Mouse (Mus musculus) forebrain, embryonic 11.5 days (tissue): ENCODE data around the gene Dennd5a. TPM values are rescaled to one million over a fixed set of nuclear protein-coding genes. Genes with fewer than 3 reads are reported as not detected.
"Not testable (repeated sequence)": the region's sequence is repeated elsewhere in the genome, so short reads cannot be mapped to it uniquely, and the experiment has no call there.

Experiments
- ATAC-seq: fragments of 200-750 bp; cut with Nextera tagmentation; replicated peaks from 2 replicates; pipeline ENCODE4 v1.8.0; 2017; ENCODE audit warnings: moderate TSS enrichment; ENCODE audit not compliant: low FRiP score
- DNase-seq: peaks from one replicate; pipeline ENCODE4 v3.0.0-alpha.2; 2017; ENCODE audit warnings: low spot score
- H3K27ac ChIP-seq: fragments of 300-500 bp; sonication (generic); 2 replicates; pipeline ENCODE4 v1.5.1; 2014; ENCODE audit warnings: low read depth, low read length
- H3K27me3 ChIP-seq: fragments of 300-500 bp; sonication (generic); 2 replicates; pipeline ENCODE4 v1.6.1; 2014; ENCODE audit warnings: mild to moderate bottlenecking, low read length, mixed read lengths; ENCODE audit not compliant: control insufficient read depth, insufficient read depth
- H3K36me3 ChIP-seq: fragments of 300-500 bp; sonication (generic); 2 replicates; pipeline ENCODE4 v1.6.1; 2014; ENCODE audit warnings: mild to moderate bottlenecking, low read length, moderate library complexity, mixed read lengths; ENCODE audit not compliant: control insufficient read depth, insufficient read depth
- H3K4me1 ChIP-seq: fragments of 300-500 bp; sonication (generic); replicated peaks from 2 replicates; pipeline ENCODE4 v1.6.1; 2014; ENCODE audit warnings: low read length, mixed read lengths; ENCODE audit not compliant: control insufficient read depth, insufficient read depth
- H3K4me2 ChIP-seq: fragments of 300-500 bp; sonication (generic); 2 replicates; pipeline ENCODE4 v1.6.1; 2014; ENCODE audit warnings: low read depth, mild to moderate bottlenecking, low read length, moderate library complexity, mixed read lengths; ENCODE audit not compliant: severe bottlenecking
- H3K4me3 ChIP-seq: fragments of 300-500 bp; sonication (generic); 2 replicates; pipeline ENCODE4 v1.5.1; 2014; ENCODE audit warnings: low read depth, low read length
- H3K9ac ChIP-seq: fragments of 300-500 bp; sonication (generic); 2 replicates; pipeline ENCODE4 v1.6.1; 2014; ENCODE audit warnings: low read length
- H3K9me3 ChIP-seq: fragments of 300-500 bp; sonication (generic); 2 replicates; pipeline ENCODE4 v1.6.1; 2016; ENCODE audit warnings: low read length, mixed read lengths; ENCODE audit not compliant: control insufficient read depth
- WGBS: fragments of 180-500 bp; shearing (Covaris S2); extraction: QIAGEN DNeasy Blood & Tissue Kit; methylation state at CpG from one replicate; pipeline ENCODE4 v1.1.7; 2014; 5-methylcytosine and 5-hydroxymethylcytosine counted together
- polyA plus RNA-seq: library from polyadenylated mRNA; unstranded; fragments of >200 nt; fragmentation: Nextera tagmentation; extraction: Ambion mirVana; gene quantifications from 2 replicates; pipeline ENCODE4 v1.2.1, GENCODE M21; 2014

Dennd5a gene
- polyA plus RNA-seq, 1 experiment from 2014 or later: 55.9 TPM

- no peaks in the 10 kb centered on the region for H3K4me1 ChIP-seq
- no peaks in the 10 kb centered on the region for H3K36me3 ChIP-seq
- 72% methylated on average over 2 of the region's 2 CpGs for WGBS
- no peak for ATAC-seq
- H3K4me2 ChIP-seq: no peak overlapping the region
- no peak overlapping the region for H3K9ac ChIP-seq
- H3K9me3 ChIP-seq: no peaks in the 10 kb centered on the region
- H3K27ac ChIP-seq: no peak overlapping the region
- DNase-seq: no peak
- H3K27me3 ChIP-seq: no peaks in the 10 kb centered on the region
- no peak overlapping the region for H3K4me3 ChIP-seq
Observed at GRCm38 (mm10) chr7:109993157-109993959, 33.1 kb upstream of the Dennd5a start.

GRCm38 (mm10) chr7:109991286-109991685 lies 31.0 kb upstream of the Dennd5a start:
- no peak for ATAC-seq
- no peaks in the 10 kb centered on the region for H3K27me3 ChIP-seq
- DNase-seq: no peak
- WGBS: 90% methylated on average over 1 of the region's 1 CpGs
- no peak overlapping the region for H3K27ac ChIP-seq
- H3K4me2 ChIP-seq: no peak overlapping the region
- H3K9ac ChIP-seq: no peak overlapping the region
- no peaks in the 10 kb centered on the region for H3K36me3 ChIP-seq
- H3K4me1 ChIP-seq: no peaks in the 10 kb centered on the region
- no peaks in the 10 kb centered on the region for H3K9me3 ChIP-seq
- H3K4me3 ChIP-seq: no peak overlapping the region

DNA sequence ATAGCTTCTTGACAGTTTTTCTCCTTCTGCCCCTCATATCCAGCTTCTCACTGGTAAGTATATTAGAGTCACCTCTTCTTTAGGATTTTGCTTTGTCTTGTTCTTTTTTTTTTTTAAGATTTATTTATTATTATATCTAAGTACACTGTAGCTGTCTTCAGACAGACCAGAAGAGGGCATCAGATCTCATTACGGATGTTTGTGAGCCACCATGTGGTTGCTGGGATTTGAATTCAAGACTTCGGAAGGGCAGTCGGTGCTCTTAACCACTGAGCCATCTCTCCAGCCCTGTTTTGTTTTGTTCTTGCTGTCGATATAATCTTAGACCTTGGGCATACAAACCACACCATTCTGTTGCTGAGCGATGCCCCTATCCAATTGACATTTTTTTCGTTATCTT lies 26.5 kb upstream of the Dennd5a start, which contains the start of gene Tmem41b:
TSS of gene Tmem41b (minus strand) at position 155 of the 400 bp plus-strand sequence.
- not testable (repeated sequence) for H3K27me3 ChIP-seq, H3K4me1 ChIP-seq, H3K9me3 ChIP-seq, H3K36me3 ChIP-seq, ATAC-seq, DNase-seq
- H3K4me3 ChIP-seq: peak within 1 kb of the TSS; percentile 60
- peak within 1 kb of the TSS; percentile 70 for H3K9ac ChIP-seq
- H3K4me2 ChIP-seq: peak within 1 kb of the TSS; percentile 74
- 47% methylated on average over 6 of the region's 6 CpGs for WGBS
- peak within 1 kb of the TSS; percentile 82 for H3K27ac ChIP-seq

DNA sequence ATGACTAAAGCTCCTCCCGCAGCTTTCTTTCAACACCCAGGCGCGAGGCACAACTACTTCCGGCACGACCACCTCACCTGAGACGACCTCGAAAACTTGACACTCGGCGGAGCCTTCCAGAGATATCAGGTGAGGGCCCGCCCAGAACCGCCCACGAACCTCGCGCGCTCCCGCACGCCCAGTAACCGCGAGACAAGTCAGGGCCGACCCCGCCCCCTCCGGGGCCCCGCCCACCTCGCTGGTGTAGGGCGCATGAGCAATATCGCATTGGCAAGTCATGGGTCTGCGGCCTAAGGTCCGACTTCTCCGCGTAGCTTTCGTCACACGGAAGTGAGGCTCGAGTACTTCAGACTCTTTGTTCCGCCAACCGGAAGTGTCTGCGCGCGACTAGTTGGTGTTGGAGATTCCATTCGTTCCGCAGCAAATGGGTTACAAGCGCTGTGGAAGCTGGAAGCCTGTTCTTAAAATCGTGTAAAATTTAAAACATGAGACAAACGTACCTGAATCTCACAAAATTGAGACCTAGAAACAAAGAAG lies 25.9 kb upstream of the Dennd5a start:
- under 1% methylated on average over 43 of the region's 43 CpGs for WGBS
- Histone ChIP-seq H3K27me3 (no peaks in the 10 kb centered on the region), H3K4me1 (no peaks in the 10 kb centered on the region), H3K27ac (peak overlapping the region; percentile 82), H3K4me3 (peak overlapping the region; percentile 60), H3K9me3 (no peaks in the 10 kb centered on the region), H3K36me3 (no peaks in the 10 kb centered on the region; the same call in 1 of the 2 replicates), H3K9ac (peak overlapping the region; percentile 70), H3K4me2 (peak overlapping the region; percentile 74)
- DNase-seq (peak; percentile 100), ATAC-seq (peak; percentile 99)

GRCm38 (mm10) chr7:109985661-109986132 lies 25.4 kb upstream of the Dennd5a start:
- Histone ChIP-seq H3K4me2 (peak overlapping the region; percentile 74), H3K9me3 (no peaks in the 10 kb centered on the region), H3K9ac (peak overlapping the region; percentile 70), H3K36me3 (no peaks in the 10 kb centered on the region; the same call in 1 of the 2 replicates), H3K27ac (no peak overlapping the region), H3K4me3 (peak overlapping the region; percentile 60), H3K4me1 (no peaks in the 10 kb centered on the region), H3K27me3 (no peaks in the 10 kb centered on the region)
- DNase-seq (no peak), ATAC-seq (no peak; the same call in 1 of the 2 replicates)
- under 1% methylated on average over 27 of the region's 27 CpGs for WGBS

DNA sequence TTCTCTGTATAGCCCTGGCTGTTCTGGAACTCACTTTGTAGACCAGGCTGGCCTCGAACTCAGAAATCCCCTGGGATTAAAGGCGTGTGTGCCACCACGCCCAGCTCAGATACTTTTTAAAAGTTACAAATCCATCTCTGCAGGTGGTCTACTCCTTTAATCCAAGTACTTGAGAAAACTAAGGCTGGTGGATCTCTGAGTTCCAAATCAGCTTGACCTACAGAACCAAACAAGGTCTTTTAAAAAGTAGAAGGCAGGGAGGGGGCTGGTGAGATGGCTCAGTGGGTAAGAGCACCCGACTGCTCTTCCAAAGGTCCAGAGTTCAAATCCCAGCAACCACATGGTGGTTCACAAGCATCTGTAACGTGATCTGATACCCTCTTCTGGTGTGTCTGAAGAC lies 24.3 kb upstream of the Dennd5a start:
- not testable (repeated sequence) for H3K4me1 ChIP-seq, H3K36me3 ChIP-seq, H3K27me3 ChIP-seq, H3K27ac ChIP-seq, H3K4me3 ChIP-seq, ATAC-seq, H3K4me2 ChIP-seq, DNase-seq, H3K9ac ChIP-seq, H3K9me3 ChIP-seq
- 76% methylated on average over 5 of the region's 5 CpGs for WGBS

- H3K27me3 ChIP-seq, H3K27ac ChIP-seq, H3K9ac ChIP-seq, H3K9me3 ChIP-seq, DNase-seq, H3K4me2 ChIP-seq, ATAC-seq, H3K4me3 ChIP-seq, H3K36me3 ChIP-seq, H3K4me1 ChIP-seq: not testable (repeated sequence)
- WGBS: 68% methylated on average over 5 of the region's 5 CpGs
Observed at GRCm38 (mm10) chr7:109977131-109977530, 16.9 kb upstream of the Dennd5a start.

- DNase-seq: no peak
- ATAC-seq: no peak
- H3K27me3 ChIP-seq: no peaks in the 10 kb centered on the region
- no peak overlapping the region for H3K9ac ChIP-seq
- H3K4me2 ChIP-seq: no peak overlapping the region
- no peaks in the 10 kb centered on the region for H3K9me3 ChIP-seq
- no peaks in the 10 kb centered on the region; the same call in 1 of the 2 replicates for H3K36me3 ChIP-seq
- WGBS: 94% methylated on average over 6 of the region's 6 CpGs
- H3K4me3 ChIP-seq: no peak overlapping the region
- H3K4me1 ChIP-seq: no peaks in the 10 kb centered on the region
- H3K27ac ChIP-seq: no peak overlapping the region
Observed at GRCm38 (mm10) chr7:109975966-109976715, 15.9 kb upstream of the Dennd5a start.
